Mouse (Mus musculus): Measurements from ENCODE around the gene Vwa3b. TPM values are rescaled to one million over a fixed set of nuclear protein-coding genes. Genes with fewer than 3 reads are reported as not detected.

Gene Vwa3b
- total RNA-seq, 2 experiments from 2014 or later, result 4.9 to 6.6 TPM

DNA sequence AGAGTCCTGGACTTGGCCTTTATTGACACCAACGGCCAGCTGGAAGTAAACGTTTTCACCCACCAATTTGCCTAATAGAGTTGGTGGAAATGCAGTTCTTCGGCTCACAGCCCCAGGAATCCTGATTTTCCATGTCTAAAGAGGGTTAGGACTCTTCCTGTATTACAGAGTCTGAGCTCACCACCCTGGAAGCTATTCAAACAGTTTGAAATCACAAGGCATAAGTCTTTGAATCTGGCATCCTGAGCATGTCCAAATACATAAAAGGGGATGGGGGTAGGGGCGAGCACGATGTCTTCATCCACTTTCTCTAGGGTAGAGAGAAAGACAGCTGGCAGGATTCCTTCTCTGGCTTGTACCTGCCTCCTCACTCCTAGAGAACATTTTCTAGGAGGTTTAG is 34.5 kb downstream of the Vwa3b start:
- DNase-seq (ENCODE audit: low spot score in 2 of 2), result no peak

- DNase-seq (ENCODE audit: low spot score in 2 of 2), result no peak
These were observed 36.7 kb downstream of the Vwa3b start for GRCm38 (mm10) chr1:37063053-37063452.

- DNase-seq (ENCODE audit: low spot score in 2 of 2), result no peak
These were observed 37.4 kb downstream of the Vwa3b start for GRCm38 (mm10) chr1:37063841-37064240.

DNA sequence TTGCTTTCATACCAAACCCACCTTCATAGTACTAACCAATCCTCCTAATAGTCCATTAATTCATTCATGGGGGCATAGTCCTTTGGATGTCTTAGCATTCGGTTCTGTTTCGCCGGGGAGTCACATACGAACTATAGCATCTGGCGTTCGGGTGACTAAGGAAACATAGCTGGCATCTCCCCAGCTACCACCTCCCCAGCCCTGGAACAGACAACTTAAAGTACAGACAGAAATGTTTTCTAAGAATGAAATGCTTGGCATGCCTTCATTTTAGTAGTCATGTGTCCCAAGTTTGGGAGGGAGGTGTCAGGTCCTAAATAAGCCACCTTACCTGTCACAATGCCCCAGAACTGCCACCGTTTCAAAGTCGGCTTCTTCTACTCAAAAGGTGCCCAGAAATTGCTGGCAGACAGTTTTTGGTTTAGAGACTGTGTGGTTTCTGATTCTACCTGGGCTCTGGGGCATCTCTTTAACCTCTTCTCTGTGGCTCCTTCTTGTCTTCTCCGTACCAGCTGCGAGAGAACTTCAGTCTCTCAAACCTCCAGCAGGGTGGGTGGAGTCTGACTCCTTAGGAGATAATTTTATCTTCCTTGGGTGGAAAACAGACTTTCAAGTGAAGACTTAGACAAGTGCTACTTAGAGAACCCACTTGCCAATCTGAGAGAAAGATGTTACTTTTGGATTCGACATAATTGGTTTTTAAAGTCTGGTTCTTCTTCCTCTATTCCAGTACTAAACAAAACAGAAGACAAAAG is 39.4 kb downstream of the Vwa3b start:
- no peak for DNase-seq (ENCODE audit: low spot score in 2 of 2)

DNA sequence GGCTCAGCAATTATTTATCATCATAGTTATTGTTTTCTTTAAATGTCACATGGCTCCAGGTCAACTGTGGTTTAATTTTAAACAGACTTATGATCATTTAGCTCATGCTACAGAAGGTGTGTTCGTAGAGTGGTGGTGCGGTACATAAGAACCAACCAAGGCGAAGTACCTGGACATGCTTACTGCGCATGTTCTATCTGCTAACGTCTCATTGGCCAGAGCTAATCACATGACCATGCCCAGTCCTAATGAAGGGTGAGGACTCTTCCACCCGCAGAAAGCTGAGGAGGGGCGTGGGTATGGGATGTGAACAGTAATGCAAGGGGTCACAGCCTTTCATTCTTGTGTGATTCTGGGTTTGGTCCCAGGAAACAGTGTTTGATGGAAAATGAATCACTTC is 49.4 kb downstream of the Vwa3b start:
- DNase-seq (ENCODE audit: low spot score in 2 of 2), result no peak

DNA sequence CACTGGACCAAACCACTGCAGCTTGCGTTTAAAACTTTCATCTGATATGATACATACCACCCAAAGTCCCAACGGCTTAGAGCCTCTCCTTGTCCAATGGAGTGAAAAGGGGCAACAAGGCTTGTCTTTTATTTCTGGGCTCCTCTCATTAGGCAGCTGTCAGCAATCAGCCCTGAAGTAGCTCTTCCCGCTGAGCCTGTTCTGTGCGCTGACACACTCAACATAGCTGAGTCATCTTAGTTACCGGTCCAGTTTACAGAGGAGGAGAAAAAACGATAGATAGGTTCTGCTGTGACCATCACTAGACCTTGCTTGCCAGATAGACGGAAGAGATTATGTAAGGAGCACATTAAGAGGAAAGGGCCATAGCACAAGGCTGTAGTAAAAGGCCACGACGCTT is 50.9 kb downstream of the Vwa3b start:
- DNase-seq (ENCODE audit: low spot score in 2 of 2), result no peak

GRCm38 (mm10) chr1:37077955-37078549 is 51.7 kb downstream of the Vwa3b start:
- DNase-seq (ENCODE audit: low spot score in 2 of 2), result peak; percentile 45 to 60

GRCm38 (mm10) chr1:37080442-37080841 is 54.0 kb downstream of the Vwa3b start:
- DNase-seq (ENCODE audit: low spot score in 2 of 2), result no peak

DNA sequence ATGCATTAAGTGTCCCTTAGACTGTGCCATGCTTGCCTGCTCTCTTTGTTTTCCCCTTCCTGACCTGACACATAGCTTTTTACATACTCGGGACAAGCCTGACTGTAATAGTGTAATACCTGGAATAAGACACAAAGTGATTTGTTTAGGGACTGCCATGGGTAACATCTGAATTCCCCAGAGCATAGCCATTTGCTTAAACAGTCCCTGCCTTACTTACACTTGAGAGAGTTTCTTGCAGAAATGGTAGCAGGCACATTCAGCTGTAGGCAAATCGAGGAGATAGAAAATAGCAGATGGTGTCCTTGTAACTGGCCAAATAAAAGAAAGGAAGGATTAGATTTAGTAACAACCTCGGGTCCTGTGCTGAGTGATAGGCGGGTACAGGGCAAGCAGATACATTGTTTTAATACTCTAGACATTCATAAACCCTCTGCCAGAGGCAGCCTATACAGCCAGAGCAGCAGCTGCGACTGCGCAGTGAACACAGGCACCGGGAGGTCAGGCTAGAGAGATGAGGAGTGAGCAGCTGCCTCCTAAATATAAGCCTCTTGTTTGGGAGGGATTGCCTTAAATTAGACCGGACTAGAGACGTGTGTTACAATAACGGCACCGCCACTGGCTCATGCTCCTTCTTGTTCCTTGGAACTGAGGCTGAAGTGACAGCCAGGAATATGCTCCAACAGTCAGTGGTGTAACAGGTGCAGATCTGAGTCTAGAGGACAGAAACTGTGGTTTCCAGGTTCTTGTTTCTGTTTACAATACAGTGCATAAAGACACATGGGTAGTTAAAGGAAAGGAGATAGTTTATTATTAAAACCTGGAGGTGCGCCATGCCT is 55.2 kb downstream of the Vwa3b start:
- no peak for DNase-seq (ENCODE audit: low spot score in 2 of 2)

- no peak for DNase-seq (ENCODE audit: low spot score in 2 of 2)
These were observed 55.7 kb downstream of the Vwa3b start for GRCm38 (mm10) chr1:37082215-37082464.

GRCm38 (mm10) chr1:37084075-37084474 is 57.7 kb downstream of the Vwa3b start:
- DNase-seq (ENCODE audit: low spot score in 2 of 2), result no peak

GRCm38 (mm10) chr1:37085171-37085570 is 58.8 kb downstream of the Vwa3b start:
- DNase-seq (ENCODE audit: low spot score in 2 of 2), result no peak

- no peak for DNase-seq (ENCODE audit: low spot score in 2 of 2)
These were observed 62.8 kb downstream of the Vwa3b start for GRCm38 (mm10) chr1:37089191-37089590.

DNA sequence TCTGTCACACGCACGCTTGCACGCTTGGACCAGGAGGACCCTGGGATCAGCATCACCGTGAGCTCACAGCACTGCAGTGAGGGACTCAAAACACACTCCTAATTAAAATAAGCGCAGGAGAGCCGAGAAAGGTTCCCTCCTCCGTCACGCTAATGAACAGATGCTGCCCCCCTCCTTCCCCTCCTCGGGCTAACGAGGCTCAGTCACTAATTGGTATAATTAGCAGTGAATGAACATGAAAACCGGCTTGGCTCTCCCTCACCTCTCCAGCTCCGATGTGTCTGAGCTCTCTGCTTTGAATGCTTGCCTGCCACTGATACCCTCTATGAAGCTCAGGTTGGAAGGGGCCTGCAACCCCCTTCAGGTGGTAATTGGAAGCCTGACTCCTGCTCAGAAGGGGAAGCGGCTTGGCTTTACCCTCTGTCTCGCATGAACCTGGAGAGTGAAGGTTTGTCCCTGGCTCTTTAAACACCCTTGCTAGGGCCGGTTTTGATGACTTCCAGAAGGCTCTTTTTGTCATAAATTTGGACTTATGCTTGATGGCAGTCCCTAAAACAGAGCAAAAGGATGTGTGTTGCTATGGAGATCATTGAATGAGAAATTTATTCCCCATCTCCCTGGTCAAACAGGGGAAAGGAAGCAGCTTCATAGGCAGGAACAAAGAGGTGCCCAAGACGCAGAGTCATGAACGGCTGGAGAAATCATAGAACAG is 71.1 kb downstream of the Vwa3b start:
- DNase-seq (ENCODE audit: low spot score in 2 of 2), result peak; percentile 60

- peak; percentile 37 to 42 for DNase-seq (ENCODE audit: low spot score in 2 of 2)
These were observed 71.7 kb downstream of the Vwa3b start for GRCm38 (mm10) chr1:37098094-37098555.

DNA sequence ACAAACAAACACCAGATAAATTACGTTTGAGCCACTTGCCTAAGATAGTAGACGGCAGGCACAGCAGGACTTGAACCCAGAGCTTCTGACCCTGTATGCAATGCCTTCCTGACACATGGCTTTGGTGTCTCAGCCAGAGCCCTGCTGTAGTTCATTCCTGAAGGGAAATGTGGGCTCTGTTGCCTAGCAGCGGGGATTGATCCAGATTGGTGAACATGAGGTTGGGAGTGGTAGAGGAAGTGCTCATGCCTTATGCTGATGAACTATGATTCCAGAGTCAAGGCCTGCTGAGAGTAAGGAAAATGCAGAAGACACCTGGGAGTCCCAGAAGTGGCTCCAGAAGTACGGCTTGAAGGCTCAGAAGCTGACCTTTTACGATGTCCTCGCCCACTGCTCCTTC is 74.0 kb downstream of the Vwa3b start:
- DNase-seq (ENCODE audit: low spot score in 2 of 2), result peak in 1 of 2 experiments; percentile 42

GRCm38 (mm10) chr1:37101016-37101415 is 74.6 kb downstream of the Vwa3b start:
- no peak for DNase-seq (ENCODE audit: low spot score in 2 of 2)

DNA sequence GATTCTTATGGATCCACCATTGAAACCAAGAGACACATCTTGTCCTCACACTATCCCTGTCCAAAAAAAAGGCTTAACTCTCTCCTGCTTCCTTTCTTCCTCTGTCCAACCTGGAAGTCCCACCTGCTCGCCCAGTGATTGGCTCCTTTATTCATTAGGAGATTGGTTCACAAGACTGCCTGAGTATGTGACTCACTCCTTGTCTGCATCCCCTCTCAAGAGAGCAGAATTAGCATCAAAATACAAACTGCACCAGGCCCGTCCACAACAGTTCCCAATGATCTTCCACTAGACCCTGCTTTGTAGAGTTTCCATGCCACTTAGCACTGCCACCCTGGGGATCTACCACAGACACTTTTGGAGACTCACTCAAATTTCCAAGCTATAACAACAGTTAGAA is 75.3 kb downstream of the Vwa3b start:
- DNase-seq (ENCODE audit: low spot score in 2 of 2), result no peak

DNA sequence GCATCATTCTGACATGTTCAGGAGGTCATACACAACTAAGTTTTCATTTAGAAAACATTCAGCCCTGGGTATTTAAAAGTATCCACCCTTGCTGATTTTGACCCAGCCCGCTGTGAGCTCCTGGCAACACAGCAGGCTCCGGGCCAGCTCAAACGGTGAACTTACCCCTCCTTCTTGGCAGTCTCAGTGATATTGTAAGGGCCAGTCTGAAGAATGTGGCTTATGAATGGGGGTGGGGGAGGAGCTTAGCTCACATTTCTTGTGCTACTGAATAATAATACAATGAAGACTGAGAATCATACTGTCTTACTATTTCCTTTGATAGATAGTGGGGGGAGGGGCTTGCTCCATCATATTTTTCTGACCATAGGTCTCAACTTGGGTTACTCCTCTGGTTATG is 78.8 kb downstream of the Vwa3b start:
- DNase-seq (ENCODE audit: low spot score in 2 of 2), result no peak

GRCm38 (mm10) chr1:37113781-37114180 is 87.4 kb downstream of the Vwa3b start:
- DNase-seq (ENCODE audit: low spot score in 2 of 2), result no peak

DNA sequence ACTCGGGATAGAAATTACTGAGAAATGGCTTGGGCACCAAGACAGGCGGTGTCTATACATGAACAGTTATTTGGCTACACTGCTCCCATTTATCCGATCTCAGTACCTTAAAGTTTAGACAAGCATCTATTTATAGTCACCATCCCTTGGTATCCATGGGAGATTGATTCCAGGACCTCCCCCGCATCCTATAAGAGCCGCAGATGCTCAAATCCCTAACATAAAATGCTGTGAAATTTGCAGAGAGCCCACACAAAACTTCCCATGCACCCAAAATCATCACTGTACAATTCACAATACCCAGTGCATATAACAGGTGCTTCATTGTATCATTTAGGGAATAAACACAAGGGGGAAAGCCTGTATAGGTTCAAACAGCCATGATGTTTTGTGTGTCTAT is 89.5 kb downstream of the Vwa3b start:
- no peak for DNase-seq (ENCODE audit: low spot score in 2 of 2)

DNA sequence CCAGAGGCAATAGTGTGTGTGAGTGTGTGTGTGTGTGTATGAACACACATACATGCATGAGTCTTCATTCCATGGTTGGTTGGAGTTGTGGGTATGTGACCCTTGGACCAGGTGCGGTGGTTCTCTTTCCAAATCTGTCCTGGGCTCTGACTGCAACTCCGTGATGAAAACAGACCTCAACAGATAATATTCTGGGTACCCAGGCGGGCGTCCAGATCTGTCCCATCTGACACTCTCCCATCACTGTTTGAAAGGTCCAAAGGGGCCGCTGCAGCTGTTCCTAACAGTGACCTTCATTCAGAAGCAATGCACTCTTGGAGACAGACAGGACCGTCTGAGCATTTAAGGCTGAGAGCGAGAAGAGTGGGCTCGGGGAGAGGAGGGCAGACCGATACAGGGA is 90.2 kb downstream of the Vwa3b start:
- DNase-seq (ENCODE audit: low spot score in 2 of 2), result no peak

Data from layer of hippocampus, postnatal 10 days (tissue).